Mouse (Mus musculus) bone marrow, adult 2 months (tissue): ENCODE data around the gene Mmp19. TPM values are rescaled to one million over a fixed set of nuclear protein-coding genes. Genes with fewer than 3 reads are reported as not detected.
A peak's percentile ranks its signal among the peaks of the same experiment; 100 is the strongest.
"Not testable (repeated sequence)": the region's sequence is repeated elsewhere in the genome, so short reads cannot be mapped to it uniquely, and the experiment has no call there.

Experiments
- H3K27ac ChIP-seq: fragments of 200-500 bp; 2 replicates; pipeline ENCODE4 v1.5.1; 2012; ENCODE audit warnings: low read depth, mild to moderate bottlenecking, control low read depth, inconsistent platforms, low read length; ENCODE audit not compliant: control insufficient read depth, poor library complexity, insufficient read depth
- H3K4me1 ChIP-seq: fragments of 200-500 bp; 2 replicates; pipeline ENCODE4 v1.6.1; 2011; ENCODE audit warnings: low read length; ENCODE audit not compliant: control insufficient read depth, insufficient read depth
- H3K4me3 ChIP-seq: fragments of 200-500 bp; replicated peaks from 2 replicates; pipeline ENCODE3; 2011; ENCODE audit warnings: mild to moderate bottlenecking, low read depth, low read length, control low read depth; ENCODE audit not compliant: control insufficient read depth
- CTCF ChIP-seq: fragments of 200-500 bp; IDR thresholded peaks from 2 replicates; pipeline ENCODE4 v1.5.1; 2011; ENCODE audit warnings: low read length, control low read depth; ENCODE audit not compliant: control insufficient read depth, insufficient read depth
- POLR2A ChIP-seq: fragments of 200-500 bp; IDR thresholded peaks from 2 replicates; pipeline ENCODE4 v1.6.1; 2011; ENCODE audit warnings: low read depth, mild to moderate bottlenecking, control low read depth, low read length, borderline replicate concordance; ENCODE audit not compliant: control insufficient read depth
- WGBS: fragments of 180-500 bp; shearing (Covaris S2); methylation state at CpG from one replicate; pipeline ENCODE4 v1.1.7; 2018; 5-methylcytosine and 5-hydroxymethylcytosine counted together
- polyA plus RNA-seq: library from polyadenylated mRNA; stranded (reverse); fragments of >200 nt; gene quantifications from 2 replicates; pipeline ENCODE4 v1.2.4, GENCODE M21; 2011; ENCODE audit warnings: low replicate concordance; ENCODE audit not compliant: missing spikeins, insufficient read depth, insufficient read length

Mmp19 gene
- polyA plus RNA-seq, 1 experiment: 5.1 TPM

DNA sequence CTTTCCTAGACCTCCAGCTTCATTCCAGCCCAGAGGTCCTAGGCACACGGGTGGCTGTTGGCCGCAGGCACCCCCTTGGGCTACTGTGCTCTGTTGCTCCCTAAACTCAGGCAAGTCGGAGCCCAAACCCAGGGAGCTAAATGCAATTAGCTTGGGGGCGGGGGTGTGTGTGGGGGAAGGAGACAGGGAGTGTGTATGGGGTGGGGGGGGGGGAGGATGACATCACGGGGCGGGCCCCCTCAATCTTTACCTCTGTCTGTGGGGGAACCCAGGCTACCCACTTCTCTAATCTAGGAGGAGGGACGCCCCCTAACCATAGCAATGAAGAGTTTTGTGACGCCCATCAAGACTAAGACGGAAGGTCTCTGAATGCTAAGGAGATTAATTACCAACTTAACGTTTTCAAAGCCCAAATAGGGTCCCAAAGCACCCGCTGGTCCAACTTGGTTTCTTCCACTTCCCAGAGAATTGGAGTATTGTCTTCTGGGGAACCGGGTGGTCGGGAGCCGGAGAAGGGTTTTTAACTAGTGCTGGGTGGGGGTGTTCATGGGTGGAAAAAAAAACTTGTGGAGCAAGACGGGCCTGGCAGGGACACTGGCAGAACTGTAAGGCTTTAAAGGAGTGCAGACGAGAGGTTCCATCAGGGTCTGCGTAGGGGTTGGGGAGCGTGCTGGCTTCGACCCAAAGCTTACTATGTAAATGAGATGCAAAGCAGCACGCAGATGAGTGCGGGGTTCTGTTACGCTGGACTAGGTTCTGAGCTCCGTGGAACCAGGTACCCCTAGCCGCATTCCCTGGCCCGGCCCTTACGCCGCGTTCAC is 13.8 kb downstream of the Mmp19 start, which contains the start of gene Tmem198b:
Gene Tmem198b, minus strand, starts transcription at position 100 of the 821 bp plus-strand sequence.
- peaks cover 4% of the 10 kb centered on the region; the same call in 1 of the 2 replicates for H3K4me1 ChIP-seq
- TF ChIP-seq POLR2A (no peak), CTCF (no peak)
- peak within 1 kb of the TSS; percentile 97 for H3K27ac ChIP-seq
- H3K4me3 ChIP-seq: peak within 1 kb of the TSS; percentile 96
- whole genome bisulfite sequencing: under 1% methylated on average over 28 of the region's 28 CpGs

DNA sequence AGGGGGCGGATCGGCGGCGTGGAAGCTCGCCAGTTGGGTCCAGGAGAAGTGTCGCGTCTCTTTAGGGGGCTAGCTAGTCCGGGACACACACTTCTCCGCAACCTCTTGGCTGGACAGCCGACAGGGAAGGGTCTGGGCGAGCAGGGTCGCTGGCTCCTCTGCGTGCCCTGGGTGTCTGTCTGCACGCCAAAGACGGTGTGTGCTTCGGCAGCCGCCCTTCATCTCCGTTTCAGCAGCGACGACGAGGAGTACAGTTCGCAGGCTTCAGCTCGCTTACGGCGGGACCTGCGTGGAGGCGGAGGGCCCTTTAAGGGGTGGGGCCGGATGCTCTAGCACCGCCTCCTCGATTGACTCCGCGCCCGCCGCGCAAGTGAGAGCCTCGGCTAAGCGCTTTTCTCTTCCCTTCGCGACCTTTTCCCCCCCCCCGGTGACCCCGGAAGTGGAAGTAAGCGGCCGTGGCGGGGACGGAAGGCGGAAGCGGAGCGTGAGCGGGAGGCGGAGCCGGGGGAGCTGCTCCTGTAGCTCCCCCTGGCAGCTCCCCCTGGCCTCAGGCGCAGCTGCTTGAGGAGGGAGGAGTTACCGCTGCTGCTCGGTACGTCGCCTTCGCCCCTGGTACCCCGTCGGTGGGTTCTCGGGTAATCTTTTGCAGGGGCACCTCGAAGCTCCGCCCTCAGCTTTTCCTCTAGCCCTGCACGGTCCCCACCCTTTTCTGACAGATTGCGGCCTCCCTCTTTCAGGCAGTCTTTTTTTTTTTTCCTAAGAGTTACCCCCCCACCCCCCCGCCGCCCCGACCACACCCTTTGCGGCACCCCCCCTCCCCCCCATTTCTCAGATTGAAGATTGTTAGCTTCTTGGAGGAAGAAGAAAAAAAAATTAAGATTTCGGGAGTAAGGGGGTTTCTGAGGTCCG is 14.6 kb downstream of the Mmp19 start:
- Histone ChIP-seq H3K27ac (peak overlapping the region; percentile 97), H3K4me1 (peaks cover 4% of the 10 kb centered on the region; the same call in 1 of the 2 replicates), H3K4me3 (peak overlapping the region; percentile 96)
- under 1% methylated on average over 64 of the region's 70 CpGs for WGBS
- no peak for TF ChIP-seq CTCF
- peak; percentile 65; the same call in 1 of the 2 replicates for TF ChIP-seq POLR2A

DNA sequence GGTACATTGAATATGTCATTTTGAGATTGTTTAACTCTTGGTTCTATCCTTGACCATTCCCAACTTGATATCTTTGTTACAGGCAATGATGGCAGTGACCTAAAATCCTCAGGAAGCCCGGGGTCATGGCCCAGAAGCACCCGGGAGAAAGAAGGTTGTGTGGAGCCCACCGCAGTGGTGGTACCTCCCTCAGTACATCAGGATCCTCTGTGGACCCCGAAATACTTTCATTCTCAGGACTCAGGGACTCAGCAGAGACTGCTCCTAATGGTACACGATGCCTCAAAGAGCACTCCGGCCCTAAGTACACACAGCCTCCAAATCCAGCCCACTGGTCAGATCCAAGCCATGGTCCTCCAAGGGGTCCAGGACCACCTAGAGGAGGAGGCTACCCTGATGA is 15.4 kb downstream of the Mmp19 start:
- peak overlapping the region; percentile 65 for H3K4me3 ChIP-seq
- H3K4me1 ChIP-seq: peaks cover 4% of the 10 kb centered on the region; the same call in 1 of the 2 replicates
- WGBS: 43% methylated on average over 6 of the region's 6 CpGs
- H3K27ac ChIP-seq: peak overlapping the region; percentile 41; the same call in 1 of the 2 replicates
- TF ChIP-seq CTCF: no peak
- TF ChIP-seq POLR2A: no peak

DNA sequence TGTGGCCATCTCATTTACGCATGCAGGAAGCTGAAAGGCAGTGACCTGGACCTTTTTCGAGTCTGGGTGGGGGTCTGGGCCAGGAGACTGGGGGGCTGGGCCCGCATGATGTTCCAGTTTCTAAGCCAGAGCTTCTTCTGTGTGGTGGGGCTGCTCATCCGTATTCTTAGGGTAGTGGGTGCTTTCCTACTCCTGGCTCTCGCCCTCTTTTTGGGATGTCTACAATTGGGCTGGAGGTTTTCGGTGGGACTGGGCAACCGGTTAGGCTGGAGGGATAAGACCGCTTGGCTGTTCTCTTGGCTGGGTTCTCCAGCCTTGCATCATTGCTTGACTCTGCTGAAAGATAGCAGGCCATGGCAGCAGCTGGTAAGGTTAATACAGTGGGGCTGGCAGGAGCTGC is 16.3 kb downstream of the Mmp19 start:
- Histone ChIP-seq H3K27ac (no peak overlapping the region; the same call in 1 of the 2 replicates), H3K4me3 (peak overlapping the region; percentile 34), H3K4me1 (peaks cover 4% of the 10 kb centered on the region; the same call in 1 of the 2 replicates)
- 70% methylated on average over 8 of the region's 8 CpGs for WGBS
- TF ChIP-seq POLR2A (no peak), CTCF (no peak)

DNA sequence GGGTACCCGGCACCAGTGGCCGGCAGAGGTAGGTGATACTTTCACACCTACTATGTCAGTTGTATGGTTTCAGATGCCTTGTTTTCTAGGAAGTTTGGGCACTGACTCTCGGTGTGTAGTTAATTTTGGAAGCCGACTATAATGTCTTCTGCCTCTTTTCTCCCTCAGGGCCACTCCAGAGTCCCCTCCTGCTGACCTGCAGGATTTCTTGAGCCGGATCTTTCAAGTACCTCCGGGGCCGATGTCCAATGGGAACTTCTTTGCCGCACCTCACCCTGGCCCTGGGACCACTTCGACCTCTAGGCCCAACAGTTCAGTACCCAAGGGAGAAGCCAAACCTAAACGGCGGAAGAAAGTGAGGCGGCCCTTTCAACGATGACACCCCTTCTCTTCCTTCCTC is 26.3 kb downstream of the Mmp19 start, which contains the start of gene Sarnp:
Gene Sarnp, plus strand, starts transcription at position 301 of the 400 bp plus-strand sequence.
- Histone ChIP-seq H3K4me1 (no peaks in the 10 kb centered on the region; the same call in 1 of the 2 replicates), H3K4me3 (no peak within 1 kb of the TSS), H3K27ac (no peak within 1 kb of the TSS)
- TF ChIP-seq CTCF (no peak), POLR2A (no peak)
- WGBS: 86% methylated on average over 13 of the region's 13 CpGs

DNA sequence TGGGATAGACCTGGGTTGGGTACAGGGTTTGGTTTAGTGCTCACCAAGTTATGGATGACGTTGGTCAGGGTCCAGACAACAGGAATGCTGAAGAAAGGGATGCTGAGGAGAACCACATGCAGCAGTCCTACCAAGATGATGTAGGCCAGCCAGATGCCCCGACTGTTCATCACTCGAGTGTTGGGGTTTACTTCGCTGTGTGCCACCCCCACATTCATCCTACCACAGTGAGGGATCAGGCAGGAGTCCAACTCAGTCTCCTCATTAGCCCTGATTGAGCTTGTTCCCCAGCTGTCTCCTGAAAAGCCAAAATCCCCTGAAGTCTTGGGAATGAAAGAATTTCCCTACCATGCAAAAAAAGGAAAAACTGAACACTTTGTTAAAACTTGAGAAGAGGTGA is 29.5 kb downstream of the Mmp19 start:
- TF ChIP-seq CTCF (no peak), POLR2A (no peak)
- WGBS: 89% methylated on average over 4 of the region's 4 CpGs
- H3K27ac ChIP-seq: no peak overlapping the region
- no peaks in the 10 kb centered on the region; the same call in 1 of the 2 replicates for H3K4me1 ChIP-seq
- no peak overlapping the region for H3K4me3 ChIP-seq

DNA sequence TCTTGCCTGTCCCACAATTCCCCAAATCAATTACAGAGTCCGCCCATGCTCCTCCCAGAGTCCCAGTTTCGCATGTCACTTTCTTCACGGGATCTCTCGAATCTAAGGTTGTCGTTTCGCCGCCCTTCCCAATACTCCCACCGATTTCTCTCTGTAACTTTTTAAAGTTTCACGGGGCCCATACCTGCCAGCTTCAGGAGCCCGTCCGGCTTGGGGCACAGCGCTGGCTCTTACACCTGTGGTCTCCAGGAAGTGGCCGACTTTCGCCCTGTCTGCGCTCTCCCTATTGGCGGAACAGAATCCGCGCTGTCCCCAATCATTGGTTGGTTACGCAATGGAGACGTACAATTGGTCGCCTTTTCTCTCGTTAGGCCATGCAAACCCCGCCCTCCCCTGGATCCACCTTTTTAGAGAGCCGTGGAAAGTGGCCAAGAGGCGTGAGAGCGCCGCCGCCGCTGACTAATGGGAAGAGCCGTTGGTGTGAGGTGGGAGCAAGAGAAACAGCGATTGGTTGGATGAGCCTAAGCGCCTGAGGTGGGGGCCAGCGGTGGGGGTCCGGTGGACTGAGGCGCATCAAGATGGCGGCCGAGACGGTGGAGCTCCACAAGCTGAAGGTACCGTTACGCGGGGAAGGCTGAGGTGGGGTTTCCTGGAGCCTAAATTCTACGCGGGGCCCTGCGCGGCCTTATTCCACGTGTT is 30.8 kb downstream of the Mmp19 start, which contains the start of gene Ormdl2:
Gene Ormdl2, minus strand, starts transcription at position 288 of the 699 bp plus-strand sequence.
- Histone ChIP-seq H3K4me3 (peak within 1 kb of the TSS; percentile 92), H3K27ac (peak within 1 kb of the TSS; percentile 16; the same call in 1 of the 2 replicates), H3K4me1 (no peaks in the 10 kb centered on the region; the same call in 1 of the 2 replicates)
- under 1% methylated on average over 46 of the region's 46 CpGs for WGBS
- TF ChIP-seq POLR2A (peak; percentile 56; the same call in 1 of the 2 replicates), CTCF (no peak)

DNA sequence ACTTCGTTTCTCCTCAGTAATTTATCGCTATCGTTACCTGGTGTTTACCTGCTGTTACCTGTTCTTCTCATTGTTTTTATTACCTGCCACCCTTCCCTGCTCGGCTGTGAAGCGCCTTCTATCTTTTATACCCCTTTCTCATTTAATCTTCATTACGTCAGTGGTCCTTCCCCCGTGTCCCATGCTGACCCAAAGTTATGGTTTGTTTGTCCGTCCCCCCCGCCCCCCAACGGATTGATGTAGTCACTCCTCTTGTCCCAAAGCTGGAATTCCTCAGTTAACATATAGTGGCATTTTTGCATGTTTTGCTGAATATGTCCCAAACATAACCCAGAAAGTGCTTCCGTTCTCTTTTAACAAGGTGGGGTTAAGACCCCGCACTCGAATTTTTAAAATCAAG is 31.4 kb downstream of the Mmp19 start:
- no peak for TF ChIP-seq POLR2A
- TF ChIP-seq CTCF: no peak
- 2% methylated on average over 13 of the region's 13 CpGs for WGBS

DNA sequence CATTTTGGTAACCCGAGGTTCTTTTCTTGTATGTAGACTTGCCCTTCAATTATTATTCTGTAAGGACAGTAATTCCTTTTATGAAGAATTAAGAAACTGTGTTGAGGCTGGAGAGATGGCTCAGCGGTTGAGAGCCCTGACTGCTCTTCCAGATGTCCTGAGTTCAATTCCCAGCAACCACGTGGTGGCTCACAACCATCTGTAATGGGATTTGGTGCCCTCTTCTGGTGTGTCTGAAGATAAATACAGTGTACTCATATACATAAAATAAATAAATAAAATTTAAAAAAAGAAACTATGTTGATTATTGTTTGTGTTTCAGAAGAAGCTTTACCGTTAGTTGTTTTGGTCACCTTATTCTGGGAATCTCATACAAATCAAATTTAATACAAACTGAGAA is 32.4 kb downstream of the Mmp19 start:
- H3K4me3 ChIP-seq: peak overlapping the region; percentile 7
- not testable (repeated sequence) for H3K27ac ChIP-seq, H3K4me1 ChIP-seq
- 71% methylated on average over 4 of the region's 4 CpGs for WGBS

More for the DNA sequence above, 31.4 kb downstream of the Mmp19 start:
- no peak overlapping the region for H3K27ac ChIP-seq
- H3K4me1 ChIP-seq: no peaks in the 10 kb centered on the region; the same call in 1 of the 2 replicates
- peak overlapping the region; percentile 92 for H3K4me3 ChIP-seq
